Mouse (Mus musculus) midbrain, postnatal 0 days (tissue): ENCODE measurements at regions not wholly inside any gene's neighbourhood (a gene's known extent, or its start where the extent isn't known, plus 50 kb on each side); places are given as distances from the start of the nearest gene placed in this dataset.
A peak's percentile ranks its signal among the peaks of the same experiment; 100 is the strongest.

Experiments used
- ATAC-seq: fragments of 200-750 bp; cut with Nextera tagmentation; 2 replicates; pipeline ENCODE4 v1.8.0; 2017; ENCODE audit warnings: moderate number of reproducible peaks, mild to moderate bottlenecking, moderate TSS enrichment, moderate library complexity; ENCODE audit not compliant: low FRiP score
- DNase-seq: peaks from one replicate; pipeline ENCODE4 v3.0.0-alpha.2; 2015; ENCODE audit warnings: low spot score
- H3K27ac ChIP-seq: fragments of 300-500 bp; sonication (generic); 2 replicates; pipeline ENCODE4 v1.5.1; 2014; ENCODE audit warnings: low read depth, mild to moderate bottlenecking, low read length, mixed read lengths
- H3K27me3 ChIP-seq: fragments of 300-500 bp; sonication (generic); 2 replicates; pipeline ENCODE4 v1.6.1; 2014; ENCODE audit warnings: low read length, control low read depth, mixed read lengths; ENCODE audit not compliant: insufficient read depth
- H3K36me3 ChIP-seq: fragments of 300-500 bp; sonication (generic); 2 replicates; pipeline ENCODE4 v1.6.1; 2014; ENCODE audit warnings: low read length, control low read depth, mixed read lengths; ENCODE audit not compliant: insufficient read depth
- H3K4me1 ChIP-seq: fragments of 300-500 bp; sonication (generic); 2 replicates; pipeline ENCODE4 v1.6.1; 2014; ENCODE audit warnings: mild to moderate bottlenecking, control low read depth, antibody characterized with exemption, low read length, mixed read lengths; ENCODE audit not compliant: insufficient read depth
- H3K4me2 ChIP-seq: fragments of 300-500 bp; sonication (generic); 2 replicates; pipeline ENCODE4 v1.6.1; 2014; ENCODE audit warnings: low read depth, mild to moderate bottlenecking, low read length, mixed read lengths; ENCODE audit not compliant: poor library complexity, severe bottlenecking
- H3K4me3 ChIP-seq: fragments of 300-500 bp; sonication (generic); 2 replicates; pipeline ENCODE4 v1.5.1; 2014; ENCODE audit warnings: low read depth, mild to moderate bottlenecking, low read length, moderate library complexity
- H3K9ac ChIP-seq: fragments of 300-500 bp; sonication (generic); replicated peaks from 2 replicates; pipeline ENCODE4 v1.6.1; 2014; ENCODE audit warnings: mild to moderate bottlenecking, low read length, moderate library complexity, mixed read lengths; ENCODE audit not compliant: poor library complexity, severe bottlenecking
- H3K9me3 ChIP-seq: fragments of 300-500 bp; sonication (generic); 2 replicates; pipeline ENCODE4 v1.6.1; 2016; ENCODE audit warnings: low read length, control low read depth
- CTCF ChIP-seq: IDR thresholded peaks from 2 replicates; pipeline ENCODE4 v1.5.1; 2016; ENCODE audit warnings: antibody characterized with exemption, mild to moderate bottlenecking
- WGBS: fragments of 180-500 bp; shearing (Covaris S2); extraction: QIAGEN DNeasy Blood & Tissue Kit; methylation state at CpG from one replicate; pipeline ENCODE4 v1.1.7; 2014; 5-methylcytosine and 5-hydroxymethylcytosine counted together

GRCm38 (mm10) chr6:88964071-88964470 lies 62.0 kb downstream of the Tpra1 start:
- Histone ChIP-seq H3K4me1 (peaks cover 10% of the 10 kb centered on the region), H3K9me3 (no peaks in the 10 kb centered on the region), H3K27ac (no peak overlapping the region), H3K36me3 (no peaks in the 10 kb centered on the region), H3K27me3 (no peaks in the 10 kb centered on the region), H3K4me3 (no peak overlapping the region), H3K9ac (no peak overlapping the region), H3K4me2 (no peak overlapping the region)
- DNase-seq = no peak
- no peak for TF ChIP-seq CTCF
- no peak for ATAC-seq
- 85% methylated on average over 7 of the region's 7 CpGs for WGBS

DNA sequence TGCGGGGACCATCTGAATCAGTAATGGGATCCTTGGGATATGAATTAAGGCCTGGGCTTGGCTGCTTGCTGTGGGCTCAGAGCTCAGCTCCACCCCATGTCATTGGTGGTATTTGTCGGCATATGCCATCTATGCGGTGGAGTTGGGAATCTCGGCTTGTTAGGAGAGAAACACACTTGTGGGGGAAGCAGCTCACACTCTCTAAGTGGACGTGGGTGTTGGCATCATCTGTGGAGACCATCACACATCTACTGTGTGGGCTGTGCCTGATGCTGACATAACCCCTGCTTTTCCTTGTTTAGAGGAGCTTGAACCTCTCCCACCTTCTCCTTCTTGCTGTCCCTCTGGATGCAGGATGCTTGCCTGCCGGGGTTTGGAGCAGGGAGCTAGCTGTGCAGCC lies 62.9 kb downstream of the Tpra1 start:
- H3K27ac ChIP-seq = no peak overlapping the region
- no peak for TF ChIP-seq CTCF
- H3K9me3 ChIP-seq = no peaks in the 10 kb centered on the region
- peaks cover 7% of the 10 kb centered on the region for H3K4me1 ChIP-seq
- H3K4me2 ChIP-seq = no peak overlapping the region
- no peak overlapping the region for H3K4me3 ChIP-seq
- ATAC-seq = no peak
- H3K36me3 ChIP-seq = no peaks in the 10 kb centered on the region
- DNase-seq = no peak
- WGBS = 86% methylated on average over 6 of the region's 6 CpGs
- no peak overlapping the region for H3K9ac ChIP-seq
- H3K27me3 ChIP-seq = no peaks in the 10 kb centered on the region

DNA sequence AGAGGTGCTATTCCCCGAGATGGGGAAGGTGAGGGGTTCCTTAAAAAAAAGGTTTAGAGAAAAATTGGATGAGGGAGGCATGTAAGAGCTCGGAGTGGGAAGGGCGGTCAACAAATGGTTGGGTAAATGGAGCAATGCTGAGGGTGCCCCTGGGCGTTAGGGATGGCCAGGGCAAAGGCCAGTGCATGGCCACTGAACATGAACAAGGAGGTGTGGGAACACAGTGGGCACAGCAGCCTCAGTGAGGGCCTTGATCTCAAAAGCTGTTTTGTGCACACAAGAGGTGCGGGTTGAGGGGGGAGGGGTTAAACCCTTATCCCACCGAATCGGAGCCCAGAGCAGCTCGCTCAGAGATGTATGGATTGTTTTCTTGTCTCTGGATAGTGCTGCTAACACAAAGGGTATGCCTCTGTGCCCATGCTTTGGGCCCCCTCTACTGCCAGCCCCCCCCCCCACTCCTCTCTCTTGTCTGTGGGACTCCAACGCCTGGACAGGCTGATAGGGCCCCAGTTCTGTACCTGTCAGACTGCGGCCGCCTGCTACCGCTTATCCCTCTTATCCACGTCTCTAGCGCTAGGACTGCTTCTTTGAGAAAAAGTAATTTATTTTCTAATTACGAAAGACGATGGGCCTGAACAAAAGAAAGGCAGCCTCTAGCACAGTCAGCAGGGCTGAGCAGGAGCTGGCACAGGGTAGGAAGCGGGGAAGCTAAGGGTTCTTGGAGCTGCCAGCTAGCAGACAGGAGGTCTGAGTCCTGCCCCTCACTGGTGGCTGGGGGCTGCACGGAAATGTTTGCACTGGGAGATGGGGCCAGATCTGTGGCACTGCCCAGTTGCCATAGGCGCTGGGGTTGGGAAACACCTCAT lies 63.5 kb downstream of the Tpra1 start:
- no peak overlapping the region for H3K4me2 ChIP-seq
- 0 out of 2 replicates have a peak overlapping the region, but pooled peaks have one; percentile 38 for H3K27ac ChIP-seq
- H3K4me1 ChIP-seq = 0 out of 2 replicates have a peak, but pooled peaks cover 3% of the 10 kb centered on the region
- no peak for TF ChIP-seq CTCF
- peak; percentile 29; the same call in 1 of the 2 replicates for ATAC-seq
- no peaks in the 10 kb centered on the region for H3K27me3 ChIP-seq
- no peaks in the 10 kb centered on the region for H3K36me3 ChIP-seq
- WGBS = 40% methylated on average over 19 of the region's 19 CpGs
- H3K4me3 ChIP-seq = no peak overlapping the region
- no peak overlapping the region for H3K9ac ChIP-seq
- H3K9me3 ChIP-seq = no peaks in the 10 kb centered on the region
- DNase-seq = peak; percentile 41

DNA sequence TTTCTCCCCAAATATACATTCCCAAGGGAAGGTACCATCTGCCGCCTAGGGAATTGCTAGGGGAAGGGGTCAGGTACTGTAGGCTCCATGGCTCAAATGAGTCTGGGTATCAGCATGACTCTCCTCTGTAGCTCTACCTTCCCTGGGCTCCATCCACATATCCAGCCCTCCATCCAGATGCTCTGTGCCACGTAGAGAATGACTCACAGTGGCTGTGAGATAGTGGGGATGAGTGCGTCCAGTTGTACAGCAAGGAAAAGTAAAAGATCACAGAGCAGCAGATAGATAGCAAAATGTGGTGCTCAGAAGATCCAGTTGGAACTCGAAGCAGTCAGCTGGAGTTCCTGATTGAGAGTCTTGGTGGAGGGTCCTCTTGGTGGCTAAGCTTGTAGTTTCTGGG lies 64.5 kb downstream of the Tpra1 start:
- 82% methylated on average over 4 of the region's 4 CpGs for WGBS
- no peak overlapping the region for H3K27ac ChIP-seq
- H3K4me1 ChIP-seq = peaks cover 8% of the 10 kb centered on the region; the same call in 1 of the 2 replicates
- DNase-seq (no peak), ATAC-seq (no peak)
- no peaks in the 10 kb centered on the region for H3K27me3 ChIP-seq
- H3K9ac ChIP-seq = no peak overlapping the region
- no peaks in the 10 kb centered on the region for H3K9me3 ChIP-seq
- H3K4me3 ChIP-seq = no peak overlapping the region
- no peaks in the 10 kb centered on the region for H3K36me3 ChIP-seq
- TF ChIP-seq CTCF = no peak
- H3K4me2 ChIP-seq = no peak overlapping the region

DNA sequence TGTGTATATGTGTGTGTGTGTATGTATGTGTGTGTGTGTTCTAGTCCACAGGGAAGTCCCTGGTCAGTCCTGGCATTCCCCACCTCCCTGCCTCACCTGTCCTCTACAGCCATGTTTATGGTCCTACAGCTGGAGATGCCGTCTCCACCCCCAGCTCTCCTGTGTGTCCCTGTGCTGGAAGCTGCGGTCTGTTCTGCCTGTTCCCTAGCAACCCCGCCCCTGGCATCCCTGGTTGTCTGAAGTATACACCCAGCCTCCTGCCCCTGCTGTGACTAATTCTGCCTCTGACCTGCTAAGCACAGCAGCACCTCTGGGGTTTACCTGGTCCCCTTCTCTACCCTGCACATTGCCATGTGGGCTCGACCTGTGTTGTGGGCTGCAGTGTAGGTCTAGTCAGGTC lies 66.8 kb downstream of the Tpra1 start:
- WGBS = 34% methylated on average over 4 of the region's 4 CpGs
- DNase-seq (no peak), ATAC-seq (0 out of 2 replicates have a peak, but pooled peaks have one; percentile 4)
- no peaks in the 10 kb centered on the region for H3K27me3 ChIP-seq
- no peak for TF ChIP-seq CTCF
- no peak overlapping the region for H3K4me2 ChIP-seq
- no peaks in the 10 kb centered on the region for H3K9me3 ChIP-seq
- no peak overlapping the region for H3K27ac ChIP-seq
- no peak overlapping the region for H3K4me3 ChIP-seq
- no peaks in the 10 kb centered on the region for H3K36me3 ChIP-seq
- no peak overlapping the region for H3K9ac ChIP-seq
- peaks cover 12% of the 10 kb centered on the region; the same call in 1 of the 2 replicates for H3K4me1 ChIP-seq

GRCm38 (mm10) chr6:88971729-88972128 lies 69.7 kb downstream of the Tpra1 start:
- H3K4me2 ChIP-seq = no peak overlapping the region
- H3K9me3 ChIP-seq = no peaks in the 10 kb centered on the region
- no peak overlapping the region for H3K4me3 ChIP-seq
- H3K36me3 ChIP-seq = no peaks in the 10 kb centered on the region
- WGBS = 18% methylated on average over 9 of the region's 9 CpGs
- H3K27ac ChIP-seq = no peak overlapping the region
- no peak for ATAC-seq
- peak overlapping the region; percentile 19; the same call in 1 of the 2 replicates for H3K9ac ChIP-seq
- no peaks in the 10 kb centered on the region for H3K27me3 ChIP-seq
- no peak for TF ChIP-seq CTCF
- H3K4me1 ChIP-seq = peaks cover 18% of the 10 kb centered on the region; the same call in 1 of the 2 replicates
- peak; percentile 48 for DNase-seq
